Mouse (Mus musculus) thymus, adult 2 months (tissue): ENCODE measurements around the gene Sdhaf3. TPM values are rescaled to one million over a fixed set of nuclear protein-coding genes. Genes with fewer than 3 reads are reported as not detected.
A peak's percentile ranks its signal among the peaks of the same experiment; 100 is the strongest.

Experiments
- DNase-seq: peaks from one replicate; pipeline ENCODE4 v3.0.0; 2021
- H3K27ac ChIP-seq: fragments of 200-500 bp; 2 replicates; pipeline ENCODE4 v1.5.1; 2012; ENCODE audit warnings: low read length, control low read depth; ENCODE audit not compliant: control insufficient read depth, insufficient read depth
- H3K27me3 ChIP-seq: fragments of 200-500 bp; 2 replicates; pipeline ENCODE4 v1.6.1; 2012; ENCODE audit warnings: mild to moderate bottlenecking, low read length, moderate library complexity, mixed read lengths; ENCODE audit not compliant: control insufficient read depth, insufficient read depth
- H3K36me3 ChIP-seq: fragments of 200-500 bp; 2 replicates; pipeline ENCODE4 v1.6.1; 2012; ENCODE audit warnings: mild to moderate bottlenecking, low read length, moderate library complexity; ENCODE audit not compliant: control insufficient read depth, insufficient read depth
- H3K4me1 ChIP-seq: fragments of 200-500 bp; replicated peaks from 2 replicates; pipeline ENCODE4 v1.6.1; 2012; ENCODE audit warnings: low read length; ENCODE audit not compliant: control insufficient read depth, insufficient read depth
- H3K4me3 ChIP-seq: fragments of 200-500 bp; 2 replicates; pipeline ENCODE4 v1.5.1; 2012; ENCODE audit warnings: mild to moderate bottlenecking, low read length, control low read depth, moderate library complexity; ENCODE audit not compliant: control insufficient read depth, insufficient read depth
- CTCF ChIP-seq: fragments of 200-500 bp; IDR thresholded peaks from 2 replicates; pipeline ENCODE4 v1.5.1; 2012; ENCODE audit warnings: mild to moderate bottlenecking, control low read depth, low read length, moderate library complexity, borderline replicate concordance; ENCODE audit not compliant: control insufficient read depth, poor library complexity, insufficient read depth; ENCODE audit errors: extremely low read depth
- POLR2A ChIP-seq: fragments of 200-500 bp; IDR thresholded peaks from 2 replicates; pipeline ENCODE4 v1.6.1; 2012; ENCODE audit warnings: mild to moderate bottlenecking, low read length, control low read depth, moderate library complexity; ENCODE audit not compliant: control insufficient read depth, poor library complexity, insufficient read depth; ENCODE audit errors: extremely low read depth
- WGBS: fragments of 180-500 bp; shearing (Covaris S2); methylation state at CpG from one replicate; pipeline ENCODE4 v1.1.7; 2018; 5-methylcytosine and 5-hydroxymethylcytosine counted together
- polyA plus RNA-seq: library from polyadenylated mRNA; depleted of rRNA; stranded (reverse); fragments of >200 nt; gene quantifications from 2 replicates; pipeline ENCODE4 v1.2.3, GENCODE M21; 2012; rRNA removed

The Sdhaf3 gene
- 0.31 and 0.33 TPM in 2 replicates for polyA plus RNA-seq

DNA sequence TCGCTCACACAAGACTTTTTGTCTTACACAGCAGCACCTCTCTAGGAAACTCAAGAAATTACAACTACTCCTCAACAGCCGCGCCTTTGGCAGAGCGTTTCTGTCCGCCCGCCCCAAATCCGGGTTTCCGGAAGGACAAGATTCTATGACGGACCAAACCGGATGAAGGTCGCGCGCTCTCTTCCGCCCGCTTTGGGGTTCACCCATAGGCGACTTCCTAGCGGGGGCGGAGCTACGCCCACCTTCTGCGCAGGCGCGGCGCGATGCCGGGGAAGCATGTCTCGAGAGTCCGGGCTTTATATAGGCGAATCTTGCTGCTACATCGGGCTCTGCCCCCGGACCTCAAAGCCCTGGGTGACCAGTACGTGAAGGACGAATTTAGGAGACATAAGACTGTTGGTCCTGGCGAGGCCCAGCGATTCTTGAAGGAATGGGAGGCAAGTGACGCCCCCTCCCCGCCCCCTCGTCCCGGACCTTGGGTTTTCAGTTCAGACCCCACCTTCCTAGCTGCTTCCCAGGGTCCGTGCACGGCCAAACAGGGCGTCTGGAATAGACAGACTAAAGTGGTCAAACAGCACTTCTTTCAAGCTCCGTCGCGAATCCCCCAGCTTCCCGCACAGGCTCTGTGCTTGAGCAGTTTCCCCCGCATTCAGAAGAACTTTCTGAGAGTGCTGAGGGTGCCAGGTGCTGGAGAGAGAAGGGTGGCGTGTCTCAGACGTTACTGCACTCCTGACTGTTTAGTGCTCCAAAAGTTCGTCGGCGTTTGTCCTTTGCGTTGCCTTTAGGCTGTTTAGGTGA is at the start of gene Sdhaf3:
Sdhaf3 (plus strand) TSS at position 241 of the 798 bp plus-strand sequence.
- Histone ChIP-seq H3K36me3 (no peaks in the 10 kb centered on the region), H3K4me3 (peak within 1 kb of the TSS; percentile 74), H3K27me3 (no peaks in the 10 kb centered on the region), H3K27ac (peak within 1 kb of the TSS; percentile 33; the same call in 1 of the 2 replicates), H3K4me1 (no peaks in the 10 kb centered on the region)
- WGBS: under 1% methylated on average over 52 of the region's 52 CpGs
- TF ChIP-seq CTCF: 0 out of 2 replicates have a peak, but pooled peaks have one; percentile 31
- TF ChIP-seq POLR2A: peak; percentile 75
- peak; percentile 97 for DNase-seq

DNA sequence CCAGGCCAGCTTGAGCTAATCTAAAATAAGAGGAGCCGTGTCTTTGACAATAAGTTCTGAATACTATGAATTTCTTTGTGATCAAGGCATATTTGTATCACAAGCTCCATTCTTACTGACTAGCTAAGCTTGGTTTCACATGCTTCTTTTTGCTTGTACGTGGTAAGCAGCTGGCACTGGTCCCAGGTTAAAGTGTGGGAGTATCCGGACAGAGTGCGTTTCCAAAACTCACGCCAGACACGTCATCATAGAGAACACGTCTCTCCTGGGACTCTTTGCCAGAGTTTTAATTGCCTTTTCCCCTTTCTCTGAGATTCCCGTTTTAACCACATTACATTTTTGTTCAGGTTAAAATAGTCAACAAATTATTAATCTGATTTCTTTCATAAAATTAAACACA is 46.2 kb upstream of the Sdhaf3 start:
- 82% methylated on average over 8 of the region's 8 CpGs for WGBS
- H3K4me1 ChIP-seq: no peaks in the 10 kb centered on the region
- no peaks in the 10 kb centered on the region for H3K36me3 ChIP-seq
- no peak overlapping the region for H3K27ac ChIP-seq
- no peak for DNase-seq
- H3K4me3 ChIP-seq: no peak overlapping the region
- TF ChIP-seq POLR2A (no peak), CTCF (no peak)
- no peaks in the 10 kb centered on the region for H3K27me3 ChIP-seq

GRCm38 (mm10) chr6:6914304-6914703 is 41.5 kb upstream of the Sdhaf3 start:
- whole genome bisulfite sequencing: 83% methylated on average over 1 of the region's 1 CpGs
- no peaks in the 10 kb centered on the region for H3K36me3 ChIP-seq
- no peak overlapping the region for H3K4me3 ChIP-seq
- H3K4me1 ChIP-seq: no peaks in the 10 kb centered on the region
- TF ChIP-seq CTCF (no peak), POLR2A (no peak)
- DNase-seq: no peak
- H3K27ac ChIP-seq: no peak overlapping the region
- no peaks in the 10 kb centered on the region for H3K27me3 ChIP-seq

GRCm38 (mm10) chr6:6914849-6915525 is 40.8 kb upstream of the Sdhaf3 start:
- no peaks in the 10 kb centered on the region for H3K36me3 ChIP-seq
- H3K4me3 ChIP-seq: no peak overlapping the region
- H3K4me1 ChIP-seq: no peaks in the 10 kb centered on the region
- WGBS: 45% methylated on average over 5 of the region's 5 CpGs
- DNase-seq: peak; percentile 9
- no peaks in the 10 kb centered on the region for H3K27me3 ChIP-seq
- H3K27ac ChIP-seq: no peak overlapping the region
- no peak for TF ChIP-seq POLR2A
- no peak for TF ChIP-seq CTCF

- no peak overlapping the region for H3K27ac ChIP-seq
- WGBS: 25% methylated on average over 9 of the region's 9 CpGs
- H3K27me3 ChIP-seq: no peaks in the 10 kb centered on the region
- H3K4me3 ChIP-seq: no peak overlapping the region
- DNase-seq: no peak
- no peaks in the 10 kb centered on the region for H3K36me3 ChIP-seq
- no peaks in the 10 kb centered on the region for H3K4me1 ChIP-seq
- TF ChIP-seq CTCF (no peak), POLR2A (no peak)
Measured at GRCm38 (mm10) chr6:6915526-6915915, 40.3 kb upstream of the Sdhaf3 start.

GRCm38 (mm10) chr6:6917334-6917733 is 38.5 kb upstream of the Sdhaf3 start:
- no peaks in the 10 kb centered on the region for H3K36me3 ChIP-seq
- no peak overlapping the region for H3K4me3 ChIP-seq
- no peaks in the 10 kb centered on the region for H3K27me3 ChIP-seq
- WGBS: 95% methylated on average over 4 of the region's 4 CpGs
- DNase-seq: no peak
- H3K4me1 ChIP-seq: no peaks in the 10 kb centered on the region
- no peak overlapping the region for H3K27ac ChIP-seq
- TF ChIP-seq CTCF: no peak
